Mouse (Mus musculus): Measurements from ENCODE around the gene Muc1.

Muc1 gene

DNA sequence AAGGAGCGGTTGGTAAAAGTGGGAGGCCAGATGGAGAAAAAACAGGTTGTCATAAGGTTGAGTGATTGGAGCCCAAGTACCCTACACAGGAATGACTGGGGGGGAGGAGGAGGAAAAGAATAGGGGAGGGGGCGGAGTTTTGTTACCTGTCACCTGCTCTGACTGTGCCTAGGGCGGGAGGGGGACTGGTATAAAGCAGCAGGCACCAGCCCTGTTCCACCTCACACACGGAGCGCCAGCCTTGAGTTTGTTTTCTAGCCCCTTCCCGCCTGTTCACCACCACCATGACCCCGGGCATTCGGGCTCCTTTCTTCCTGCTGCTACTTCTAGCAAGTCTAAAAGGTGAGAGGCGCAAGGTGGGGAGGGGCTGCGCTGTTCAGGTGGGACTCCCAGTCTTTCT, at the start of gene Muc1:
Gene Muc1, plus strand, starts transcription at position 222 of the 400 bp plus-strand sequence.
- no peak for DNase-seq

DNA sequence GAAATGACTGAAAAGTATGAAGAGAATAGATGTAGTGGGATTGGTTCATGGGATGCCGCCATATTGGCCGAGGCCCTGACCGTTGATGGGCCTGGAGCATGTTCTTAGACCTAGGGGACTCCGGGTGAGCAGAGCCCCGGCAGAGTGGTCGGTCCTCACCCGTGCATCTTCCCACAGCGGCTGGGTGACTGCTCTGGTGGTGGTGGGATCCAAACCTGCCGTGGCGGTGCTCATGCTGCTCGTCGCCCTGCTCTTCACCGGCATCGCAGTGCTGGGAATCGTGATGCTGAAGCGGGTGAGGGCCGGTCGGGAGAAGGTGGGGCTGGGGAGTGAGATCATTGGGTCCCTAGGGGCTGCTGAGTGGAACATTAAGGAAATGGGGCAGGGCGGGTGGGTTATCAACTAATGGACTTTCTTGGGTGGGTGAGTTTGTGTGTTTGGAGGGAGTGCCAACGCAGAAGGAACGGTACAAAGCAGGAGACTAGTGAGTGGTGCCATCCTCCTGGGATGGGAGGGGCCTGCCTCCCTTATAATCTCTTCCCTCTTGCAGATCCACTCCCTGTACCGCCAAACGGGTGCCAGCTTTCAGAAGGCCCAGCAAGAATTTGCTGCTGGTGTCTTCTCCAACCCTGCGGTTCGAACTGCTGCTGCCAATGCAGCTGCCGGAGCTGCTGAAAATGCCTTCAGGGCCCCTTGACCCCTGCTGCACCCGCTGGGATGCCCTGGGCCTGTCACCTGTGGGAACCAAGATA, 46.9 kb upstream of the Muc1 start:
- no peak for DNase-seq

DNA sequence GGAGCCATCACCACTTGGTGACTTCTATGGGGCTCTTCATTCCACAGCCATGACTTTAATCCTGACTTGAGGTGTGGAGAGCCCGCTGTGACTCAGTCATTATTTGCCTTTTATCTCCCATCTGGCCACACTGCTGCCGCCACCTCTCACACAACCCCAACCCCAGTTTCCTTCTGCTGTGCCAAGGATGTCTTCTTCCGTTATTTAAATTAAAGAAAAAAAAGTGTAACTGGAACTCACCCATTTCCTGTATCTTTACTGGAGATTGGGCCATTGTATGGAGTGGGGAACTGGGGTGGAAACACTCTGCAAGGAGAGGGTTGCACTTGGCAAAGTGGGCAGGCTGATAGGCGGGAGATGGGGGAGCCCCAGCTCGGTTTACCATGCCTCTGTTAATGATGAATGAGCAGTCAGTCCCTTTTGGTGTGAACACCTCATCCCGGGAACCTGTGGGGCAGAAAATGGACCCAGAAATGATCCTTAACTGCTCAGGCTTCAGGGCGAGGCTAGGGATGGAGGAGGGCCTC, 46.3 kb upstream of the Muc1 start:
- DNase-seq = no peak

DNA sequence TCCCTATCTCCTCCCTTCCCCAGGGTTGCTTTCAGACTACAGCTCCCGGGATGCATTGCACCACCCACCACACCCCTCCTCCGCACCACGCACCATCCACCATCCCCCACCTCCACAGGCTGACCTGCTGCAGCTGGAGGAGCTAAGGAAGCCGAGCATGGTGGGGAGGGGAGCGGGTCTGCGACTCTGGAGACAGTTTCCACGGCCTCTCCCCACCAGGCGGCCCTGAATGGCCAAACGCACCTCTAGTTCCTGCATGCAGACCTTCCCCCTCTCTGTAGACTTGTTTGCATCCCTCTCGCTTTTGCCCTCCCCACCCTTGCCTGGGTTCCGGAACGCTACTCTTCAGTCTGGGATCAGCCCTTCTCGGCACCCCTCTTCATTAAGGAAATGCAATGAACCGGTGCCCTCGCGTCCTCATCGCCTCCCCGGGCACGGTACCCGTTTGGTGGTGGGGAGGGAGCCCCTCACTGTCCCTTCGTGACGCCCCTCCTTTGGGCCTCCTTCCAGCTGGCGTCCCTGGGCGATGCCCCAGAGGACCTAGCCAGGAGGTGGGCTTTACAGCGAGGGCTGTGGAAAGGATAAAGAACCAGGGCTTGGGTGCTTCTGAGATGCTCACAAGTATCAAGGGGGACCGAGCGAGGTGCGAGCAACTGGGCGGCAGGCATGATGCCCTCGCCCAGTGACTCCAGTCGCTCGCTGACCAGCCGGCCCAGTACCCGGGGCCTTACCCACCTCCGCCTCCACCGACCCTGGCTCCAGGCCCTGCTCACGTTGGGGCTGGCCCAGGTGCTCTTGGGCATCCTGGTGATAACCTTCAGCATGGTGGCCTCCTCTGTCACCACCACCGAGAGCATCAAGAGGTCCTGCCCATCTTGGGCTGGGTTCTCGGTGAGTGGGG, 45.5 kb upstream of the Muc1 start, which contains the start of gene Fam189b:
Gene Fam189b, plus strand, starts transcription at position 86 of the 901 bp plus-strand sequence.
- peak; percentile 84 for DNase-seq

DNA sequence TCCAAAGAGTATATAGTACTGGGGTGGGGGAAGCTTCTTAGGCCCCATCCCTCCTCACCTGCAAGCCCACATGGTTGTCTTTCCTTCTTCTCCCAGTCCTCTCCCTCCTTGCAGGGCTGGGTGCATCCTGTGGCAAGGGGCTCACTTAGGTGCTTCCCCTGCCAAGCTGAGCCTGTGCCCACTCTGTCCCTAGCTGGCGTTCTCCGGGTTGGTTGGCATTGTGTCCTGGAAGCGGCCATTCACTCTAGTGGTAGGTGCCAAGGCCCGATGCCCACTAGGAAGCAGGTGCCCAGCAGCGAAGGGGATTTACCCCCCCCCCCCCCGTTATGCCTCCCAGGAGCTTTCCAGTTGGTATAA, 44.9 kb upstream of the Muc1 start:
- DNase-seq = no peak

DNA sequence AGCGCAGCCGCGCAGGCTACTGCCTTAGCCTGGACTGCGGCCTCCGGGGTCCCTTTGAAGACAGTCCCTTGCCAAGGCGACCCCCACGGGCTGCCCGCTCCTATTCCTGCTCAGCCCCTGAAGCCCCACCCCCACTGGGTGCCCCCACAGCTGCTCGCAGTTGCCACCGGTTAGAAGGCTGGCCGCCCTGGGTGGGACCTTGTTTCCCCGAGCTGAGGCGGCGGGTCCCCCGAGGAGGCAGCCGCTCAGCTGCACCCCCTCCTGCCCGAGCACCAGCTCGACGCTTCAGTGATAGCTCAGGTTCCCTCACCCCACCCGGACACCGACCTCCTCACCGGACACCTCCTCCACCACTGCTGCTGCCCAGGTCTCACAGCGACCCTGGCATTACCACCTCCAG, 41.7 kb upstream of the Muc1 start:
- DNase-seq = no peak

DNA sequence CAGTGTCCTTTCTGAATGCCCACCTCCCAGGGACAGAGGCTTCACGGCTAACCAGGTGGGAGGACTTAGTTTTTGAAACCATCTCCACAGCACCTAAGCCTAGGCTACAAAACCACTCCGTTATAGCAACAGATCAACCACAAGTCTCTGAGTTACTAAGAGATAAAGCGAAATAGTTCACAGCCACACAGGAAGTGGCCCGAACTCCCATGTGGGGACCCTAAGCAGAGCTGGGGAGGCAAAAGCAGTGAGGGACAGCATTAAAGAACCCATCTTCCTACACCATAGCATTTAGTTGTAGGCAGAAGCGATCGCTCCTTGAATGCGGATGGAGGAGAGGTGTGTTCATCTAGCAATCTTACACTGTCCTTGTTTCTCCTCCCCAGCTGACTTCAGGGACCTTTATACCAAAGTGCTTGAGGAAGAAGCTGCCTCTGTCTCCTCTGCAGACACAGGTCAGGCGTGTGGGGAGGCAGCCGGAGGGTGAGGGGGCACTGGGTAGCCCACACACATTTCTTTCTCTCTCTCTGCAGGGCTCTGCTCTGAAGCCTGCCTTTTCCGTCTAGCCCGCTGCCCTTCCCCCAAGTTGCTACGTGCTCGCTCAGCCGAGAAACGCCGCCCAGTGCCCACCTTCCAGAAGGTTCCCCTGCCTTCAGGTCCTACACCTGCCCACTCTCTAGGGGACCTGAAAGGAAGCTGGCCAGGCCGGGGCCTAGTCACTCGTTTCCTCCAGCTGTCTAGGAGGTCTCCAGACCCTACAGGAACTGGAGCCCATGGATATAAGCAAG, 41.0 kb upstream of the Muc1 start:
- DNase-seq = no peak

DNA sequence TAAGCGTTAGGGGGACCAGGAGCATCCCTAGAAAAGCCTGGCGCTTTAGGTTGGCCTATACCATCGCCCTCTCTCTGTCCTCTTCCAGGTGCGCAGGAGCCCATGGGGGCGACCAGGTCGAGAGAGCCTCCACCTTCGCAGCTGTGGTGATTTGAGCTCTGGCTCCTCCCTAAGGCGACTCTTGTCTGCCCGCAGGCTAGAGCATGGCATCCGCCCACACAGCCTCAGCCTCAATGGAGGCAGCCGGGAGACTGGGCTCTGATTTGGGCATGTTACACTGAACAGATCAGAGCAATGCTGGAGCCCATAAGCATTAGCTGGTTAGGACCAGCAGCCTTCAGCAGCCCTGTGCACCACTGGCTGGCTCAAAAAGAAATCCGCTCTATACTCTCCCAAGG, 40.4 kb upstream of the Muc1 start:
- DNase-seq = no peak

DNA sequence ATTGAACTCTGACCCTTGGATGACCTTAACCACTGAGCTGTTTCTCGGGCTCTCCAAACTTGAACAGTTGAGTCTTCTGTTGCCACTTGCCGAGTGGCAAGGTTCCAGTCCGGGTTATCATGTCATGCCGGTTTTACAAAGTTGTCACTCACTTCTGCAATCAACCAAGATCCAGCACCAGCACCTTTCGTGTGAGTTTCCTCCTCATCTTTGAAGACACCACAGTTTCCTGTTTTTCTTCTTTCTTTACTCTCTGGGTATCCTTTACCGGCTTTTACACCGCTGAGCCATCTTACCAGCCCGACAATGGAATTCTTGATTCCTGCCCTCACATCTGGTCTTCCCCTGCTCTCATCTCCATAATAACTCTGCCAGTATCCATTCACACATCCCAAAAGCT, 38.4 kb upstream of the Muc1 start:
- DNase-seq = no peak

DNA sequence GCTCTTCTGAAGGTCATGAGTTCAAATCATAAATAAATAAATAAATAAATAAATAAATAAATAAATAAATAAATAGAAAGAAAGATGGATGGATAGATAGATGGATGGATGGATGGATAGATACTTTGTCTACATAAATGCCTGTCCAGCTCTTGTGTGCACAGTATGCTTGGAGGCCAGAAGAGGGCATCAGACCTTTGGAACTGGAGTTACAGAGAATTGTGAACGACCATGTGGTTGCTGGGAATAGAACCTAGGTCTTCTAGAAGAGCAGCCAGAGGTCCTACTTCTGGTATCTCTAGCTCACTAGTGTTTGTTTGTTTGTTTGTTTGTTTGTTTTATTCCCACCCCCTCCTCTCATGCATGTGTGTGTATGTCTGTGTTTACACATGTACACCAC, 35.5 kb upstream of the Muc1 start:
- no peak for DNase-seq

DNA sequence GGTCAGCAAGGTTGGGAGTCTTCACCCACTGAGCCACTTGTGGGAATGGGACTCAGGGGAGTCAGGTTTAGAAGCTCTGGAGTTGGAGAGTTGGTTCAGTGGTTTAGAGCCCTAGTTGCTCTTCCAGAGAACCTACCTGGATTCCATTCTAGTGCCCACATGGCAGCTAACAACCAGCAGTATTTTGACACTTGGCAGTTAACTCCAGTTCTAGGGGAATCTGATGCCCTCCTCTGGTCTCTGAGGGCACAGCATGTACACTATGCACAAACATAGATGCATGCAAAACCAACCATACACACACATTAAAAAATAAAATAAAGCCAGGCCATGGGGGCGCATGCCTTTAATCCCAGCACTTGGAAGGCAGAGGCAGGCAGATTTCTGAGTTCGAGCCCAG, 35.0 kb upstream of the Muc1 start:
- DNase-seq = no peak

DNA sequence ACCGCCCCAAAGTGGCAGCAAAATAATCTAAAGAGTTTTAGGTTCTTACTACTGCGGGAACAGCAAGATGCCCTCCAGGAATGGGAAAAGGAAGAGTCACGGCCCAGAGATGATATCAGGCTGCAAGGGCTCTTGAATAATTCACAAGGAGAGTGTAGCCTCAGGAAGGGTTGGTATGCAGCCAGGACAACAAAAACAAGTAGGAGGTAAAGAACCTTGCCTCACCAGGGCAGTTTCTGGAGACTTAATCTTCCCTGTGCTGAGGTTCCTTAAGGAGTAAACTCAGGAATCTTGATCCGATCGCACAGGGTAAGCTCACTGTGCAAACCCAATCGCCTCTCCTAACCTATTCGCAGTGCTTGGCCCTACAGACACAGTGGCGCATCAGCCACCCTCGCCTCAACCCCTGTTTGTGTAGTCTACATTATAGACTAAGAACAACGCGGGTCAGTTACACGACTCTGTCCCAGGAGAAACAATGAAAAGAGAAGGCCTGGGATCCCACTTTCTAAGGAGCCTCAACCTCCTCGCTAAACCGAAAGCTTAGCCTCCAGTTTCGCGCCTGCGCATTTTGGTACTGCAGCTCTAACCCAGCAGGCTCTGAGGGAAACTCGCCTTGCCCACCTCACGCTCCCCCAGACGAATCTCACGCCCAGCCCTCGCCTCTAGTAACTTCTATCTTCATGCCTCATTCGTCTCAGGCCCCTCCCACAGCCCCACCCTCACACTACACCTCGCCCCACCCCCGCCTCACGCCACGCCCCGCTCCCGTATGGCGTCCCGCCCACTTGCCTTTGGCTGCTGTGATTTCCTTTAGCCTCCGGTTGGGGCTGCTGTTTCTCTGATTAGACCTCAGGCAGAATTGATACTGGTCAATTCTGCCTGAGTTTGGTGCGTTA, 32.6 kb upstream of the Muc1 start:
- DNase-seq = peak; percentile 72

DNA sequence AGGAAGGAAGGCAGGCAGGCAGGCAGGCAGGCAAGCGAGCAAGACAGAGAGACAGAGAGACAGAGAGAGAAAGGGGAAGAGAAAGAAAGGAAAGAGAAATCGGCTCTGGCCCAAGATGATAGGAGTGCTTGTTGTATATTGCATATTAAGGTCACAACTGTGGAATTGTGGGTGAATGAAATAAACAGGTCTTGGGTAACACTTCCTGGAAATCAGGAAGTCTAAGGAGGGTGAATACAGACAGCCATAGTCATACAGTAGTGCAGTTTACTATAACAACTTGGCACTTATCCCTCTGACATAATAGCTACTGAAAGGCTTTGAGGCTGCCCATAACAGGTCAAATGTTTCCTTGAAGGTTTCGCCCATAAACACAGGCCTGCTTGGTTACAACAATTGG, 29.0 kb upstream of the Muc1 start:
- no peak for DNase-seq

DNA sequence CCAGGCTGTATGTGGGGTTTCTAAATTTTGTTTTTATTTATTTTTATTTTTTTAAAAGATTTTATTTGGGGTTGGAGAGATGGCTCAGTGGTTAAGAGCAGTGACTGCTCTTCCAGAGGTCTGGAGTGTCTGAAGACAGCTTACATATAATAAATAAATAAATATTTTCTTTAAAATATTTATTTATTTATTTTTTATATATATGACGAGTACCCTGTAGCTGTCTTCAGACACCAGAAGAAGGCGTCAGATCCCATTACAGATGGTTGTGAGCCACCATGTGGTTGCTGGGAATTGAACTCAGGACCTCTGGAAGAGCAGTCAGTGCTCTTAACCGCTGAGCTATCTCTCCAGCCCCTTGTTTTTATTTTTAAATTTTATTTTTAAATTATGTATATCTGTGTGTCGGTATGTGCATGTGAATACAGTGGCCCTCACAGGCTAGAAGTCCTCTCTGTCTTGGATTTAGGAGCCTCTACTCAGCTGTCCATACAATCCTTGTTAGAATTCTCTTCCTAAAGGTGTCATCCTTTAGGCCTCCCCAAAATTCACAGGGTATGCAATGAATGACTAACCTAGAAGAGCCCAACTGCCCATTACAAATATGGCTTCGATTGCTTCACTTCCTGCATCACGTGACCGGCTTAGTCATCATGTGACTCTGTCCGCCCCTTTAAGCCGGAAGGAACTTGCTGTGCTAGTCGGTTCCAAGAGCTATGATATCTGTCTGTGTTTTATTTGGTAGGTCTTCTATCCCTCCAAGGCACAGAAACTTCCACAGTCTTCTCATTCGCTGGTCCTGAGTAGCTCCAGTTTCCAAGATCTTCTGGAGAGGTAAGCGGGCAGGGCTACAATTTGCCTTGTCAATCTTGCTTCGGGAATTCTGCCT, 26.4 kb upstream of the Muc1 start, which contains the start of gene Gba:
Gene Gba, plus strand, starts transcription at position 676 of the 889 bp plus-strand sequence.
- peak; percentile 82 for DNase-seq

DNA sequence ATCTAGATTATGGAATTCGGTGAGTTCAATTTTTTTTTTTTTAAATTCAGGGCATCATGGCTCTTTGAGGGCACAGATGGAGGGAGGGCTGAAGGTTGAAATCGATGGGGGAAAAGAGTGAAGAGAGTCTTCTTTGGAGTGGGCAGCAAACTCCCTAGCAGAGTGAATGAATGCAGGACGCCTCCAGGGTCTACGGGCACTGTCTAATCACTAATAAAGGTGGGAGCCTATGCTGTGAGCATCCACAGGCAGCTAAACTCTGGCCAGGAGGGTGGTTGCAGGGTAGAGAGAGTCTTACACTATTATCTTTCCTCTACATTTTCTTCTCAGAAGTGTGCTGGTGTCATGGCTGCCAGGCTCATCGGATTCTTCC, 25.7 kb upstream of the Muc1 start:
- no peak for DNase-seq

DNA sequence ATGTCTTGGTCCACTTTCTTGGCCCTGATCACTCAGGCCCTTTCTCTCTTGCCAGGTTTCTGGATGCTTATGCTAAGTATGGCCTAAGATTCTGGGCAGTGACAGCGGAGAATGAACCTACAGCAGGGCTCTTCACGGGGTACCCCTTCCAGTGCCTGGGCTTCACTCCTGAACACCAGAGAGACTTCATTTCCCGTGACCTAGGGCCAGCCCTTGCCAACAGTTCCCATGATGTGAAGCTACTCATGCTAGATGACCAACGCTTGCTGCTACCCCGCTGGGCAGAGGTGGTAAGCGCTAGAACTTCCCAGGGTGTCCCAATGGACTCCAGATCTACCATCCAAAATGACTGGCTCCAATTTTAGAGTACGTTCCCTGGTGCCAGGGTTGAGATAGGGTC, 22.8 kb upstream of the Muc1 start:
- no peak for DNase-seq

DNA sequence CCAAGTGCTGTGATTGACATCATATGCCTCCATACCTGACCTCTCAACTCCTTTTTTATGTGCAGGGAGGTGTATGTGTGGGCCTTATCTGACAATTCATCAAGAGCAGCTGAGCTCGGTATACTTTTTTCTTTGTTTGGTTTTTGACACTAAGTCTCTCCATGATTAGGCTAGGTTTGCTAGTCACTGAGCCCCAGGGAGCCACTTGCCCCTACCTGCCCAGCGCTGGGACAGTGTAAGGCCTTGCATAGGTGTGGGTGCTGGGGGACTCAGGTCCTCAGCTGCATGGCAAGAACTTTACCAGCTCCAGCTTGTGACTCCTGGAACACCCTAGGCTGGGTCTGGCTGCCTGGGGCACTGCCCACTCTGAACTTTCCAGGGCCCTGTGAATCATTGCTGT, 22.2 kb upstream of the Muc1 start:
- no peak for DNase-seq

DNA sequence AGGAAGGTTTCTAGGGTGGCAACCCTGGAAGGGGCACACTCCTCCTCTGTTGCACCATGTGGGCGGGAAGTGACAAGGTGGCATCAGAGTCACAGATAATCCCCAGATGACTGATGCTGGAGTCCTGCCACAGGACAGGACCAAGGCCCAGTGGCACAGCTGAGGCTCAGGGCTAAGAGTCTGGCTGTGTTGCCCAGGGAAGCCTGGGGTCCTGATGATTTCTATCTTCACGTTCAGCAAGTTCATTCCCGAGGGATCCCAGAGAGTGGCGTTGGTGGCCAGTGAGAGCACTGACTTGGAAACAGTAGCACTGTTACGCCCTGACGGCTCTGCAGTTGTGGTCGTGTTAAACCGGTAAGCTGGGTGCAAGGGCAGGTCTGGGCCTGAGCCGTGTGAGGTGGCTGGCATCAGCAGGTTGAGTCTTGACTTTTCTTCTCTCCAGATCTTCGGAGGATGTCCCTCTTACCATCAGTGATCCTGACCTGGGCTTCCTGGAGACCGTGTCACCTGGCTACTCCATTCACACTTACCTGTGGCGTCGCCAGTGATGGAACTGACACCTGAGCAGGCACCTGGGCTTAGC, 20.7 kb upstream of the Muc1 start:
- DNase-seq = no peak

DNA sequence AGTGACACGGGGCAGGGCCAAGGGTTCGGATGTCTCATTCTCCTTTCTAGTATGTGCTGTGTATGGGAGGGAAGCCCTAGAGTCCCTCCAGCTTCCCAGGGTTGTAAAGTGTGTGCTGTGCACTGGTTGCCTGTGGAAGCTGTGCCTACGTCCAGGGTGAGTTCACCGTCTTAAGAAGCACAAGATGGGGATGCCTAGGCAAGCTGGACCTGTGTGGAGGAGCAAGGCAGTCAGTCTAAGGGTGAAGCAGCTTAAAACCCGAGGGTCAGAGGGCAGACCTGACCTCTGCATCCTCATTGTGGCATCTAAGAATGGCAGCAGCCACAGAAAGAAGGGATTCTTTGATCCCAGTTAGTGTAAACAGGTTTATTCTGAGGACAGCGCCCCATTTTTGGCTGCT, 20.1 kb upstream of the Muc1 start:
- DNase-seq = no peak

DNA sequence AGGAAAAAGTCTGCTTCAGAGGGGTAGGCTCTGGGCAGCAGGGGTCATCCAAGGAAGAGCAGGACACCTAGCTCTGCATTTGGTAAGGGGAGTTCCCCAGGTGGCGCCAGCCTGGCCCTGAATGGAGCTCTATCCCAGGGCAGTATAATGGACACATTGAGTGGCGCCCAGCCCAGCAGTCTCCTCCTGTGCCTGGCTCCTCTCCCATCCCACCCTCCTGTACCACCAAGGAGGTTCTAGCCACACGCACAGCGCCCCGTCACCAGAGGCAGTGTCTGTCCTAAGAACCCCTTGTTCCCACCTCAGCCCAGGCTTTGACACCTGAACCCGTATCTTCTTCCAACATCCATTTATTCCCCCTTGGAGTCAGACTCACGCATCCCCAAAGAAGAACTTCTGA, 19.1 kb upstream of the Muc1 start:
- DNase-seq = no peak

DNA sequence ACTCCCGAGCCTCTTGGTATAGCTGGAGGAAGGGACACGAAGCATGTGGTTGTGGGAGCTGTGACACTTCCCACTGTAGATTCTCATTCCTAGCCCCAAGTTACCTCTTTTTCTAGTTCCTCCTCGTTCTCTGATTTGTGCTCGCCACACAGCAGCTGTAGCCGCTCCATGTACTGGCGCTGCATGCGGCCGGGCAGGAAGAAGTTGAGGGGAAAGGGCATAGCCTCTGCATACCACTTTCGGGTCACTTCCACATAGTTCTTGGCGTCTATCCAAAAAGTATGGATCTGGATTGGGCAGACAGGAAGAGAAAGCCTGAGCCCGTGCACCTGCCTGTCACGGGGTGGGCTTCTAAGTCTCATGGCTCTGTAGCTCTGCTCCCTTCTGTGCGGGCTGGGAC, 18.7 kb upstream of the Muc1 start:
- DNase-seq = no peak

Measured in cerebellum, adult 11 months (tissue).